Mouse (Mus musculus): ENCODE measurements around the gene Gm28635. TPM values are rescaled to one million over a fixed set of nuclear protein-coding genes. Genes with fewer than 3 reads are reported as not detected.

Gm28635 gene
- total and polyA plus RNA-seq, 3 experiments, result not detected

DNA sequence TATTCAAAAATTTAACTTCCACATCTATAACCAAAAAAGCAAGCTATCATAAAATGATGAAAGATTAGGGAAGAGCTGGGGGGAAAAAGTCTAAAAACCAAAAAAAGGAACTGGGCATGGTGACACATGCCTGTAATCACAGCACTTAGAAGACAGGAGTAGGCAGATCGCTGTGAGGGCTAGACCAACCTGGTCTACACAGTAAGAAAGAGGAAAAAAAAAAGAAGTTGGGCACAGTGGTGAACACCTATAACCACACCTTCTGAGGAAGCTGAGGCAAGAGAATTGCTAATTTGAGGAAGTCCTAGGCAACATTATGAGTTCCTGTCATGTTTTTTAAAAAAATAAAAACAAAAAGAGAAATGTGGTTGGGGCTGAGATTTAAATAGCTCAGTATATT lies 22.0 kb downstream of the Gm28635 start (continued):
- TF ChIP-seq RCOR1 (conservative IDR thresholded peaks at IDR 0.05; ENCODE audit: low read depth, low read length) (no peak), ZNF384 (IDR thresholded peaks at IDR 0.05; ENCODE audit: low read depth, low read length) (peak; percentile 87), TBP (conservative IDR thresholded peaks at IDR 0.05; ENCODE audit: low read depth, low read length) (no peak), RAD21 (IDR thresholded peaks at IDR 0.05; ENCODE audit: low read depth, low read length) (no peak), JUND (conservative IDR thresholded peaks at IDR 0.05; ENCODE audit: low read depth, low read length) (peak; percentile 22; the same call in 1 of the 2 replicates), ZMIZ1 (IDR thresholded peaks at IDR 0.05; ENCODE audit: low read depth, low read length) (no peak), ETS1 (conservative IDR thresholded peaks at IDR 0.05; ENCODE audit: low read depth, low read length) (no peak), USF2 (conservative IDR thresholded peaks at IDR 0.05; ENCODE audit: low read depth, low read length) (no peak)

- in situ Hi-C loops (cut with MboI; ENCODE audit: low pct_ligation_motif_present, low pct_unique_long_range_greater_than_20kb, low sequenced_read_pairs), result loop anchor here (5.0 to 25.0 kb wide), 2 partner anchors 36 to 191 kb away; no protein-coding TSS in a partner anchor
- Histone ChIP-seq H3K27ac (ENCODE audit: insufficient read depth, low read depth) (no peak overlapping the region), H3K79me2 (replicated peaks; ENCODE audit: control insufficient read depth, extremely low read depth, insufficient read depth, poor library complexity, severe bottlenecking) (no peaks in the 10 kb centered on the region; the same call in 1 of the 2 replicates), H3K4me3 (replicated peaks in 1 of 3; ENCODE audit: low read depth in 2 of 3, low read length in 2 of 3, poor library complexity in 1 of 3) (no peak overlapping the region), H3K9ac (ENCODE audit: insufficient read depth, low read depth) (no peak overlapping the region), H3K4me1 (ENCODE audit: control insufficient read depth in 1 of 2, insufficient read depth in 2 of 2) (peaks cover 0 to 9% of the 10 kb centered on the region in 2 experiments; a peak in 2 of 4 replicates), H3K36me3 (replicated peaks in 1 of 2; ENCODE audit: control insufficient read depth in 1 of 2, insufficient read depth in 1 of 2, low read length in 1 of 2) (no peaks in the 10 kb centered on the region), H3K4me2 (ENCODE audit: insufficient read depth, low read depth, poor library complexity, severe bottlenecking) (no peak overlapping the region), H3K9me3 (replicated peaks; ENCODE audit: low read length) (no peaks in the 10 kb centered on the region), H3K27me3 (replicated peaks) (no peaks in the 10 kb centered on the region)
- dilution Hi-C loops (cut with MboI; ENCODE audit: extremely low pct_ligation_motif_present, extremely low pct_unique_long_range_greater_than_20kb, low sequenced_read_pairs), result no loop called here
- DNase-seq (ENCODE audit: extremely low read depth), result no peak
- TF ChIP-seq RAD21 (IDR thresholded peaks at IDR 0.05; ENCODE audit: low read depth, low read length) (peak; percentile 1; the same call in 1 of the 2 replicates), CTCF (conservative IDR thresholded peaks at IDR 0.05 in 1 of 2, IDR thresholded peaks at IDR 0.05 in 1 of 2; ENCODE audit: low read depth in 2 of 2, low read length in 2 of 2) (peak in 1 of 2 experiments; percentile 51; a peak in 2 of 4 replicates), MYC (IDR thresholded peaks at IDR 0.05; ENCODE audit: low read depth, low read length) (peak; percentile 52; the same call in 1 of the 2 replicates), PAX5 (IDR thresholded peaks at IDR 0.05; ENCODE audit: low read length) (no peak)
Measured at GRCm38 (mm10) chr2:84653354-84653753, 24.5 kb downstream of the Gm28635 start.

GRCm38 (mm10) chr2:84650464-84651195 lies 27.2 kb downstream of the Gm28635 start, which contains the start of gene Ctnnd1:
TSS of gene Ctnnd1 (minus strand) at chr2:84650765.
- no peak within 1 kb of the TSS for H3K27ac ChIP-seq (ENCODE audit: insufficient read depth, low read depth)
- TF ChIP-seq MAZ (IDR thresholded peaks at IDR 0.05; ENCODE audit: low read depth, low read length), result no peak
- TF ChIP-seq ZNF384 (IDR thresholded peaks at IDR 0.05; ENCODE audit: low read depth, low read length), result peak; percentile 79
- H3K4me3 ChIP-seq (replicated peaks in 1 of 3; ENCODE audit: low read depth in 2 of 3, low read length in 2 of 3, poor library complexity in 1 of 3), result peak within 1 kb of the TSS in 2 of 3 experiments; percentile 48 to 57
- dilution Hi-C loops (cut with MboI; ENCODE audit: extremely low pct_ligation_motif_present, extremely low pct_unique_long_range_greater_than_20kb, low sequenced_read_pairs) (no loop called here), in situ Hi-C loops (cut with MboI; ENCODE audit: low pct_ligation_motif_present, low pct_unique_long_range_greater_than_20kb, low sequenced_read_pairs) (loop anchor here (5.0 to 25.0 kb wide), 2 partner anchors 33 to 188 kb away; no protein-coding TSS in a partner anchor)
- peak within 1 kb of the TSS; percentile 16; the same call in 1 of the 2 replicates for H3K4me2 ChIP-seq (ENCODE audit: insufficient read depth, low read depth, poor library complexity, severe bottlenecking)
- no peak for DNase-seq (ENCODE audit: extremely low read depth)
- peak within 1 kb of the TSS; percentile 56 for H3K9ac ChIP-seq (ENCODE audit: insufficient read depth, low read depth)
- H3K4me1 ChIP-seq (ENCODE audit: control insufficient read depth in 1 of 2, insufficient read depth in 2 of 2), result no peaks in the 10 kb centered on the region
- H3K36me3 ChIP-seq (replicated peaks in 1 of 2; ENCODE audit: control insufficient read depth in 1 of 2, insufficient read depth in 1 of 2, low read length in 1 of 2), result no peaks in the 10 kb centered on the region
- H3K79me2 ChIP-seq (replicated peaks; ENCODE audit: control insufficient read depth, extremely low read depth, insufficient read depth, poor library complexity, severe bottlenecking), result peaks cover 2% of the 10 kb centered on the region; the same call in 1 of the 2 replicates
- no peaks in the 10 kb centered on the region for H3K9me3 ChIP-seq (replicated peaks; ENCODE audit: low read length)
- H3K27me3 ChIP-seq (replicated peaks), result no peaks in the 10 kb centered on the region

All from CH12.LX (cell line).